Comparison of ENCODE assay signal across 14 mouse cellular contexts in genomic region chr12:103556856-103557255, GRCm38 (mm10). TPM values are rescaled to one million over a fixed set of nuclear protein-coding genes. Genes with fewer than 3 reads are reported as not detected.
"Had no signal": no experiment of that assay in that cellular context is flagged by ENCODE, and none has a peak within 500 bp of the region (broad histone marks: within the 10 kb centered on the region; RNA-seq: fewer than 3 reads in every experiment).

No protein-coding gene starts in this region.

- H3K27ac ChIP-seq: liver, embryonic 14.5 days; midbrain, embryonic 10.5 days; midbrain, embryonic 13.5 days; midbrain, embryonic 15.5 days; neural tube, embryonic 12.5 days; stomach, embryonic 15.5 days; stomach, postnatal 0 days had no signal

- H3K27me3 ChIP-seq: midbrain, embryonic 13.5 days; midbrain, embryonic 15.5 days; neural tube, embryonic 12.5 days; stomach, embryonic 15.5 days had no signal

- H3K4me2 ChIP-seq: lung, embryonic 14.5 days; midbrain, embryonic 13.5 days; midbrain, embryonic 15.5 days; neural tube, embryonic 12.5 days; stomach, embryonic 15.5 days had no signal

- H3K36me3 ChIP-seq: midbrain, embryonic 10.5 days; midbrain, embryonic 13.5 days; midbrain, embryonic 15.5 days; neural tube, embryonic 12.5 days; stomach, embryonic 15.5 days had no signal

- H3K9me3 ChIP-seq: midbrain, embryonic 10.5 days; midbrain, embryonic 13.5 days; midbrain, embryonic 15.5 days; neural tube, embryonic 12.5 days; stomach, embryonic 15.5 days had no signal

- H3K4me1 ChIP-seq: midbrain, embryonic 10.5 days; midbrain, embryonic 13.5 days; midbrain, embryonic 15.5 days; neural tube, embryonic 12.5 days; stomach, embryonic 15.5 days had no signal

- H3K9ac ChIP-seq: liver, embryonic 14.5 days; lung, embryonic 14.5 days; midbrain, embryonic 13.5 days; midbrain, embryonic 15.5 days; neural tube, embryonic 12.5 days; stomach, embryonic 15.5 days had no signal

- DNase-seq: lung, embryonic 14.5 days; lung, postnatal 4 days; right cerebral cortex, postnatal 14 days; thymus, adult 2 months; thymus, postnatal 25 days; thymus, postnatal 4 days had no signal

- ATAC-seq: midbrain, embryonic 13.5 days; midbrain, embryonic 15.5 days had no signal

- H3K4me3 ChIP-seq: midbrain, embryonic 10.5 days; midbrain, embryonic 13.5 days; midbrain, embryonic 15.5 days; neural tube, embryonic 12.5 days; stomach, embryonic 15.5 days had no signal

RNA-seq across cellular contexts. Expression of gene Ppp4r4, which starts 24.8 kb away (rescaled TPM):
- total RNA-seq: megakaryocyte, adult 5-6 weeks had no signal
